Mouse (Mus musculus) heart, embryonic 15.5 days (tissue): ENCODE measurements around the gene Cd72. TPM values are rescaled to one million over a fixed set of nuclear protein-coding genes. Genes with fewer than 3 reads are reported as not detected.

Experiments used
- ATAC-seq: fragments of 200-750 bp; cut with Nextera tagmentation; replicated peaks from 2 replicates; pipeline ENCODE4 v1.8.0; 2017; ENCODE audit warnings: low read depth, moderate TSS enrichment; ENCODE audit not compliant: insufficient number of reproducible peaks, insufficient read depth, low FRiP score
- H3K27ac ChIP-seq: fragments of 300-500 bp; sonication (generic); 2 replicates; pipeline ENCODE4 v1.5.1; 2015; ENCODE audit warnings: mild to moderate bottlenecking, inconsistent platforms
- H3K27me3 ChIP-seq: fragments of 300-500 bp; sonication (generic); 2 replicates; pipeline ENCODE4 v1.6.1; 2015; ENCODE audit warnings: inconsistent platforms
- H3K36me3 ChIP-seq: fragments of 300-500 bp; sonication (generic); 2 replicates; pipeline ENCODE4 v1.6.1; 2015; ENCODE audit warnings: mild to moderate bottlenecking, inconsistent platforms
- H3K4me1 ChIP-seq: fragments of 300-500 bp; sonication (generic); replicated peaks from 2 replicates; pipeline ENCODE4 v1.6.1; 2015; ENCODE audit warnings: inconsistent platforms
- H3K4me2 ChIP-seq: fragments of 300-500 bp; sonication (generic); 2 replicates; pipeline ENCODE4 v1.6.1; 2015; ENCODE audit warnings: inconsistent platforms, mild to moderate bottlenecking, moderate library complexity
- H3K4me3 ChIP-seq: fragments of 300-500 bp; sonication (generic); 2 replicates; pipeline ENCODE4 v1.5.1; 2015; ENCODE audit warnings: mild to moderate bottlenecking, inconsistent platforms
- H3K9ac ChIP-seq: fragments of 300-500 bp; sonication (generic); 2 replicates; pipeline ENCODE4 v1.6.1; 2015; ENCODE audit warnings: mild to moderate bottlenecking, inconsistent platforms
- H3K9me3 ChIP-seq: fragments of 300-500 bp; sonication (generic); replicated peaks from 2 replicates; pipeline ENCODE4 v1.6.1; 2016; ENCODE audit warnings: inconsistent platforms
- WGBS: fragments of 180-500 bp; shearing (Covaris S2); methylation state at CpG from one replicate; pipeline ENCODE4 v1.1.7; 2015; ENCODE audit warnings: mixed read lengths; 5-methylcytosine and 5-hydroxymethylcytosine counted together
- polyA plus RNA-seq: library from polyadenylated mRNA; unstranded; fragments of >200 nt; fragmentation: Nextera tagmentation; extraction: Ambion mirVana; gene quantifications from 2 replicates; pipeline ENCODE4 v1.2.1, GENCODE M21; 2015

The Cd72 gene
- polyA plus RNA-seq, 1 experiment from 2014 or later, result 2.1 TPM

GRCm38 (mm10) chr4:43425648-43426380 lies 28.6 kb downstream of the Cd72 start:
- no peak for ATAC-seq

GRCm38 (mm10) chr4:43425197-43425596 lies 29.2 kb downstream of the Cd72 start:
- ATAC-seq, result no peak
- H3K9me3 ChIP-seq, result no peaks in the 10 kb centered on the region

More at GRCm38 (mm10) chr4:43425648-43426380, 28.6 kb downstream of the Cd72 start:
- H3K27me3 ChIP-seq, result peaks cover 33% of the 10 kb centered on the region
- no peak overlapping the region for H3K4me2 ChIP-seq
- H3K4me1 ChIP-seq, result peaks cover 18% of the 10 kb centered on the region
- 45% methylated on average over 31 of the region's 31 CpGs for WGBS
- H3K4me3 ChIP-seq, result no peak overlapping the region
- H3K36me3 ChIP-seq, result peaks cover 51% of the 10 kb centered on the region
- H3K27ac ChIP-seq, result no peak overlapping the region
- no peak overlapping the region for H3K9ac ChIP-seq
- no peaks in the 10 kb centered on the region for H3K9me3 ChIP-seq

GRCm38 (mm10) chr4:43424072-43424471 lies 30.4 kb downstream of the Cd72 start:
- Histone ChIP-seq H3K9me3 (no peaks in the 10 kb centered on the region), H3K27ac (no peak overlapping the region), H3K4me2 (no peak overlapping the region), H3K4me1 (peaks cover 28% of the 10 kb centered on the region), H3K4me3 (no peak overlapping the region), H3K36me3 (peaks cover 51% of the 10 kb centered on the region), H3K27me3 (peaks cover 33% of the 10 kb centered on the region), H3K9ac (no peak overlapping the region)
- 79% methylated on average over 9 of the region's 9 CpGs for WGBS
- ATAC-seq, result no peak

More at GRCm38 (mm10) chr4:43425197-43425596, 29.2 kb downstream of the Cd72 start:
- 42% methylated on average over 14 of the region's 14 CpGs for WGBS
- peaks cover 18% of the 10 kb centered on the region for H3K4me1 ChIP-seq
- H3K27me3 ChIP-seq, result peaks cover 33% of the 10 kb centered on the region
- no peak overlapping the region for H3K9ac ChIP-seq
- H3K36me3 ChIP-seq, result peaks cover 51% of the 10 kb centered on the region
- no peak overlapping the region for H3K27ac ChIP-seq
- no peak overlapping the region for H3K4me3 ChIP-seq
- no peak overlapping the region for H3K4me2 ChIP-seq

- H3K27ac ChIP-seq, result no peak overlapping the region
- no peak for ATAC-seq
- H3K36me3 ChIP-seq, result peaks cover 51% of the 10 kb centered on the region
- H3K9ac ChIP-seq, result no peak overlapping the region
- peaks cover 25% of the 10 kb centered on the region for H3K4me1 ChIP-seq
- 77% methylated on average over 20 of the region's 20 CpGs for WGBS
- H3K4me3 ChIP-seq, result no peak overlapping the region
- H3K4me2 ChIP-seq, result no peak overlapping the region
- H3K9me3 ChIP-seq, result no peaks in the 10 kb centered on the region
- peaks cover 33% of the 10 kb centered on the region for H3K27me3 ChIP-seq
Observed at GRCm38 (mm10) chr4:43423267-43423934, 31.0 kb downstream of the Cd72 start.

- H3K36me3 ChIP-seq, result peaks cover 52% of the 10 kb centered on the region
- H3K4me3 ChIP-seq, result no peak overlapping the region
- no peak overlapping the region for H3K4me2 ChIP-seq
- H3K27me3 ChIP-seq, result peaks cover 23% of the 10 kb centered on the region
- no peak overlapping the region for H3K9ac ChIP-seq
- ATAC-seq, result 0 out of 2 replicates have a peak, but pooled peaks have one; percentile 14
- H3K9me3 ChIP-seq, result no peaks in the 10 kb centered on the region
- H3K4me1 ChIP-seq, result peaks cover 33% of the 10 kb centered on the region
- 67% methylated on average over 28 of the region's 28 CpGs for WGBS
- H3K27ac ChIP-seq, result no peak overlapping the region
Observed at GRCm38 (mm10) chr4:43421632-43422240, 32.7 kb downstream of the Cd72 start.

GRCm38 (mm10) chr4:43420305-43420704 lies 34.1 kb downstream of the Cd72 start:
- peaks cover 9% of the 10 kb centered on the region for H3K27me3 ChIP-seq
- H3K27ac ChIP-seq, result no peak overlapping the region; the same call in 1 of the 2 replicates
- H3K4me1 ChIP-seq, result peaks cover 32% of the 10 kb centered on the region
- H3K36me3 ChIP-seq, result peaks cover 51% of the 10 kb centered on the region
- ATAC-seq, result no peak
- H3K9me3 ChIP-seq, result no peaks in the 10 kb centered on the region
- H3K9ac ChIP-seq, result no peak overlapping the region
- 4% methylated on average over 6 of the region's 6 CpGs for WGBS
- H3K4me2 ChIP-seq, result no peak overlapping the region
- no peak overlapping the region for H3K4me3 ChIP-seq

- H3K4me2 ChIP-seq, result no peak overlapping the region
- peaks cover 51% of the 10 kb centered on the region for H3K36me3 ChIP-seq
- H3K9ac ChIP-seq, result no peak overlapping the region
- no peak overlapping the region; the same call in 1 of the 2 replicates for H3K27ac ChIP-seq
- ATAC-seq, result no peak
- H3K4me1 ChIP-seq, result peaks cover 32% of the 10 kb centered on the region
- no peaks in the 10 kb centered on the region for H3K9me3 ChIP-seq
- H3K4me3 ChIP-seq, result no peak overlapping the region
- H3K27me3 ChIP-seq, result peaks cover 5% of the 10 kb centered on the region; the same call in 1 of the 2 replicates
- WGBS, result 57% methylated on average over 9 of the region's 9 CpGs
Observed at GRCm38 (mm10) chr4:43419801-43420281, 34.6 kb downstream of the Cd72 start.

- no peak for ATAC-seq
- H3K27ac ChIP-seq, result 0 out of 2 replicates have a peak overlapping the region, but pooled peaks have one; percentile 0
- peaks cover 48% of the 10 kb centered on the region for H3K36me3 ChIP-seq
- no peak overlapping the region for H3K9ac ChIP-seq
- H3K27me3 ChIP-seq, result peaks cover 3% of the 10 kb centered on the region; the same call in 1 of the 2 replicates
- H3K4me3 ChIP-seq, result no peak overlapping the region
- H3K9me3 ChIP-seq, result no peaks in the 10 kb centered on the region
- H3K4me1 ChIP-seq, result peaks cover 32% of the 10 kb centered on the region
- H3K4me2 ChIP-seq, result no peak overlapping the region
- 60% methylated on average over 15 of the region's 15 CpGs for WGBS
Observed at GRCm38 (mm10) chr4:43418973-43419656, 35.3 kb downstream of the Cd72 start.

GRCm38 (mm10) chr4:43418450-43418849 lies 36.0 kb downstream of the Cd72 start:
- no peak overlapping the region for H3K4me3 ChIP-seq
- no peaks in the 10 kb centered on the region for H3K9me3 ChIP-seq
- H3K4me1 ChIP-seq, result peaks cover 34% of the 10 kb centered on the region
- no peaks in the 10 kb centered on the region for H3K27me3 ChIP-seq
- peaks cover 41% of the 10 kb centered on the region for H3K36me3 ChIP-seq
- ATAC-seq, result no peak
- no peak overlapping the region for H3K27ac ChIP-seq
- 60% methylated on average over 4 of the region's 4 CpGs for WGBS
- H3K9ac ChIP-seq, result no peak overlapping the region
- no peak overlapping the region for H3K4me2 ChIP-seq

- Histone ChIP-seq H3K36me3 (peaks cover 31% of the 10 kb centered on the region), H3K4me1 (peaks cover 38% of the 10 kb centered on the region), H3K27me3 (no peaks in the 10 kb centered on the region), H3K4me2 (0 out of 2 replicates have a peak overlapping the region, but pooled peaks have one; percentile 4), H3K9ac (no peak overlapping the region), H3K4me3 (no peak overlapping the region), H3K27ac (peak overlapping the region; percentile 37), H3K9me3 (no peaks in the 10 kb centered on the region)
- no peak for ATAC-seq
- 65% methylated on average over 16 of the region's 16 CpGs for WGBS
Observed at GRCm38 (mm10) chr4:43417269-43418062, 37.0 kb downstream of the Cd72 start.
